Mouse (Mus musculus) retina, embryonic 14.5 days (tissue): ENCODE results near the gene Col16a1.
A peak's percentile ranks its signal among the peaks of the same experiment; 100 is the strongest.

ENCODE experiments used
- DNase-seq: peaks from one replicate; pipeline ENCODE4 v3.0.0-alpha.2; 2015; ENCODE audit warnings: low spot score

Col16a1 gene

GRCm38 (mm10) chr4:130045609-130046008 is 2.0 kb upstream of the Col16a1 start:
- DNase-seq = no peak

- DNase-seq = no peak
Measured at GRCm38 (mm10) chr4:130048203-130048479, 501 bp downstream of the Col16a1 start.

- no peak for DNase-seq
Measured at GRCm38 (mm10) chr4:130050056-130050824, 2.6 kb downstream of the Col16a1 start.

- DNase-seq = no peak
Measured at GRCm38 (mm10) chr4:130052283-130052682, 4.6 kb downstream of the Col16a1 start.

GRCm38 (mm10) chr4:130053111-130053510 is 5.5 kb downstream of the Col16a1 start:
- no peak for DNase-seq

GRCm38 (mm10) chr4:130054727-130055126 is 7.1 kb downstream of the Col16a1 start:
- DNase-seq = no peak

GRCm38 (mm10) chr4:130055160-130056010 is 7.7 kb downstream of the Col16a1 start:
- no peak for DNase-seq

GRCm38 (mm10) chr4:130056011-130056322 is 8.3 kb downstream of the Col16a1 start:
- DNase-seq = no peak

GRCm38 (mm10) chr4:130056471-130056870 is 8.8 kb downstream of the Col16a1 start:
- no peak for DNase-seq

- no peak for DNase-seq
Measured at GRCm38 (mm10) chr4:130060937-130061336, 13.3 kb downstream of the Col16a1 start.

- no peak for DNase-seq
Measured at GRCm38 (mm10) chr4:130063191-130063590, 15.6 kb downstream of the Col16a1 start.

- DNase-seq = peak; percentile 71
Measured at GRCm38 (mm10) chr4:130066816-130067215, 19.2 kb downstream of the Col16a1 start.

- DNase-seq = no peak
Measured at GRCm38 (mm10) chr4:130070523-130070922, 22.9 kb downstream of the Col16a1 start.

- no peak for DNase-seq
Measured at GRCm38 (mm10) chr4:130071758-130072157, 24.1 kb downstream of the Col16a1 start.

GRCm38 (mm10) chr4:130073367-130073766 is 25.7 kb downstream of the Col16a1 start:
- no peak for DNase-seq

GRCm38 (mm10) chr4:130074761-130075515 is 27.3 kb downstream of the Col16a1 start:
- DNase-seq = no peak

- DNase-seq = no peak
Measured at GRCm38 (mm10) chr4:130076856-130077255, 29.2 kb downstream of the Col16a1 start.

- DNase-seq = no peak
Measured at GRCm38 (mm10) chr4:130078816-130079485, 31.3 kb downstream of the Col16a1 start.

- no peak for DNase-seq
Measured at GRCm38 (mm10) chr4:130079521-130079920, 31.9 kb downstream of the Col16a1 start.

GRCm38 (mm10) chr4:130081345-130082190 is 33.9 kb downstream of the Col16a1 start:
- DNase-seq = no peak

GRCm38 (mm10) chr4:130082211-130082610 is 34.6 kb downstream of the Col16a1 start:
- no peak for DNase-seq
